Mouse (Mus musculus) kidney, embryonic 14.5 days (tissue): Measurements from ENCODE around the gene Fam243. TPM values are rescaled to one million over a fixed set of nuclear protein-coding genes. Genes with fewer than 3 reads are reported as not detected.

Experiments
- ATAC-seq: fragments of 200-750 bp; cut with Nextera tagmentation; 2 replicates; pipeline ENCODE4 v1.8.0; 2017; ENCODE audit warnings: moderate number of reproducible peaks, mild to moderate bottlenecking, moderate TSS enrichment, moderate library complexity; ENCODE audit not compliant: low FRiP score, low TSS enrichment
- H3K27ac ChIP-seq: fragments of 300-500 bp; sonication (generic); 2 replicates; pipeline ENCODE4 v1.5.1; 2014; ENCODE audit warnings: low read depth, mild to moderate bottlenecking, low read length, moderate library complexity, mixed read lengths
- H3K27me3 ChIP-seq: fragments of 300-500 bp; sonication (generic); 2 replicates; pipeline ENCODE4 v1.6.1; 2014; ENCODE audit warnings: mild to moderate bottlenecking, low read length; ENCODE audit not compliant: control insufficient read depth, insufficient read depth
- H3K36me3 ChIP-seq: fragments of 300-500 bp; sonication (generic); 2 replicates; pipeline ENCODE4 v1.6.1; 2014; ENCODE audit warnings: low read length, mixed read lengths; ENCODE audit not compliant: control insufficient read depth, insufficient read depth
- H3K4me1 ChIP-seq: fragments of 300-500 bp; sonication (generic); 2 replicates; pipeline ENCODE4 v1.6.1; 2014; ENCODE audit warnings: low read length, mixed read lengths; ENCODE audit not compliant: control insufficient read depth, insufficient read depth
- H3K4me2 ChIP-seq: fragments of 300-500 bp; sonication (generic); replicated peaks from 2 replicates; pipeline ENCODE4 v1.6.1; 2014; ENCODE audit warnings: low read depth, mild to moderate bottlenecking, low read length
- H3K4me3 ChIP-seq: fragments of 300-500 bp; sonication (generic); 2 replicates; pipeline ENCODE4 v1.5.1; 2014; ENCODE audit warnings: mild to moderate bottlenecking, low read length
- H3K9ac ChIP-seq: fragments of 300-500 bp; sonication (generic); 2 replicates; pipeline ENCODE4 v1.6.1; 2014; ENCODE audit warnings: low read depth, mild to moderate bottlenecking, low read length, moderate library complexity
- H3K9me3 ChIP-seq: fragments of 300-500 bp; sonication (generic); 2 replicates; pipeline ENCODE4 v1.6.1; 2016; ENCODE audit warnings: low read length; ENCODE audit not compliant: control insufficient read depth
- WGBS: fragments of 180-500 bp; shearing (Covaris S2); extraction: QIAGEN DNeasy Blood & Tissue Kit; methylation state at CpG from one replicate; pipeline ENCODE4 v1.1.7; 2014; 5-methylcytosine and 5-hydroxymethylcytosine counted together
- polyA plus RNA-seq: library from polyadenylated mRNA; unstranded; fragments of >200 nt; fragmentation: Nextera tagmentation; extraction: Ambion mirVana; gene quantifications from 2 replicates; pipeline ENCODE4 v1.2.1, GENCODE M21; 2014

The Fam243 gene
- 0.08 TPM in 1 of 2 replicates, not detected in the other for polyA plus RNA-seq

DNA sequence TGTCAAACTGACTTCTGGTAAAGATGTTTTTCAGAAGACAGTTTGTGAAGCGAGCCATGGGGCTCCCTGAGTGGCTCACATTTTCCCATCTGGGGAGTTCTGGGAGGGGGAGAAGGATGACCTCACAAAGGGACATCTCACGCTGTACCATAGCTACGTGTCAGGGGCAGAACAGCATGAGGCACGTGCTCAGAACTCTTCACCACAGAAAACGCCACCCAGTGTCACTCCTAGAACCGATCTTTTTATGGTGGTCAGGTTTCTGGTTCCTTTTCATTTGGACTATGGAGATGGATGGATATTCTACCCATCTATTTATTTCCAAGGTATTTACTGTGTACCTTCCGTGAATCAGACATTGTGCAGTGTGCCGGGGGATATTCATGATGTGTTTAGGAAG lies at the start of gene Fam243:
Gene Fam243 (minus strand): TSS at position 101 of the 400 bp plus-strand sequence.
- Histone ChIP-seq H3K9ac (no peak within 1 kb of the TSS), H3K36me3 (0 out of 2 replicates have a peak, but pooled peaks cover under 1% of the 10 kb centered on the region), H3K4me3 (no peak within 1 kb of the TSS), H3K4me2 (no peak within 1 kb of the TSS), H3K27me3 (no peaks in the 10 kb centered on the region), H3K4me1 (no peaks in the 10 kb centered on the region), H3K9me3 (no peaks in the 10 kb centered on the region), H3K27ac (no peak within 1 kb of the TSS)
- ATAC-seq, result no peak
- WGBS, result 88% methylated on average over 8 of the region's 8 CpGs

DNA sequence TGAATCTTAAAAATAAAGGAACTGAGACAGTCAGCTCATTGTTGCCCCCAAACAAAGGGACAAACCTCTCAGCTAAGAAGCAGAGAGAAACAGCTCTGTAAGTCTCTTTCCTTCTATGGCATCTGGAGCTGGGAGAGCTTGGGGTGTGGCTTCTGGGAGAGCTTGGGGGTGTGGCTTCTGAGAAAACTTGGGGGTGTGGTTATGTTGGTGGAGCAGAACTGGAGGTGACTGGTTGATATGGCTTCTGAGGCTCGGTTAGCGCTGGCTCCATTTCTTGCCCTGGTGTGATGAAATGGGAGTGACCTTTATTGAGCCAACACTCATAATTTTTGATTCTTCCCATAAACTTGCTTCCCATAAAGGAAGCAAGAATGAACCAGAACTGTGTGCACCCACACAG lies 48.0 kb upstream of the Fam243 start:
- Histone ChIP-seq H3K9me3 (no peaks in the 10 kb centered on the region), H3K9ac (no peak overlapping the region), H3K4me1 (no peaks in the 10 kb centered on the region), H3K27ac (no peak overlapping the region), H3K27me3 (no peaks in the 10 kb centered on the region), H3K4me3 (no peak overlapping the region), H3K4me2 (no peak overlapping the region), H3K36me3 (no peaks in the 10 kb centered on the region)
- WGBS, result 45% methylated on average over 2 of the region's 2 CpGs
- peak; percentile 69; the same call in 1 of the 2 replicates for ATAC-seq

DNA sequence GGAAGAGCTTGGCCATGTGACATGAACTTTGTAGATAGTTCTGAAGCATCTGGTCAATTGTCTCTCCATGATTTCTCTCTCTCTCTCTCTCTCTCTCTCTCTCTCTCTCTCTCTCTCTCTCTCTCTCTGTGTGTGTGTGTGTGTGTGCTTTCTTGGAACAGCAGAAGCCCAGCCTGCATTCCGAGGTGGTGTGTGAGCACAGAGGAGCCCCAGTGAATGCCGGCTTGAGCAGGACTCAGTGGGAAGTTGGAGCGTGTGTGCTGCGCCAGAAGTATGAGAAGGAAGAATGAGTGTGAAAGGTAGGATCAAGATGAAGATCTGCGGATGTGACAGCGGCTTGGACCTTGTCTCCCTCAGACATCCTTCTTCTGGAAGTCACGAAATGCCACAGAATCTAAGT lies 44.2 kb upstream of the Fam243 start:
- Histone ChIP-seq H3K9ac (no peak overlapping the region), H3K27me3 (no peaks in the 10 kb centered on the region), H3K4me1 (no peaks in the 10 kb centered on the region), H3K9me3 (no peaks in the 10 kb centered on the region), H3K36me3 (no peaks in the 10 kb centered on the region), H3K27ac (no peak overlapping the region), H3K4me2 (no peak overlapping the region), H3K4me3 (no peak overlapping the region)
- ATAC-seq, result no peak
- 75% methylated on average over 7 of the region's 7 CpGs for WGBS

DNA sequence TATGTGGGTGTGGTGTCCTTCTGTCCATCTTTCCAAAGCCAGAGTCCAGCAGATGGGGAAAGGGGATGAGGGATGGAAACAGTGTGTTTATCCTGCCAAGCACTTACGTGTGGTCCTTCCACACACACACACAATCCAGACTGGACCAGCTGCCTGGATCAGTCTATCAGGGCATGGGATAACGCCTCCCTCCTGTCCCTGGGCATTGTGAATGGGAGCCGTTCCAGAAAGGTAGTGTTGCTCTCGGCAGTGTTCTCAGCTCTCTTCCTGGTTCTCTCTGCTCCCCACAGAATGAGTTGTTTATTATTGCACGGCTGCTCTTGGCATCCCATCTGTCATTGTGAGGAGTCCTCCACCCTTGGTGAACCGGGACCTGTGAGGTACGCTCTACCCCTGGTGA lies 39.5 kb upstream of the Fam243 start:
- Histone ChIP-seq H3K36me3 (no peaks in the 10 kb centered on the region), H3K9me3 (no peaks in the 10 kb centered on the region), H3K4me2 (no peak overlapping the region), H3K4me3 (no peak overlapping the region), H3K9ac (no peak overlapping the region), H3K27me3 (no peaks in the 10 kb centered on the region), H3K4me1 (peaks cover 26% of the 10 kb centered on the region), H3K27ac (no peak overlapping the region)
- no peak for ATAC-seq
- 63% methylated on average over 7 of the region's 7 CpGs for WGBS

DNA sequence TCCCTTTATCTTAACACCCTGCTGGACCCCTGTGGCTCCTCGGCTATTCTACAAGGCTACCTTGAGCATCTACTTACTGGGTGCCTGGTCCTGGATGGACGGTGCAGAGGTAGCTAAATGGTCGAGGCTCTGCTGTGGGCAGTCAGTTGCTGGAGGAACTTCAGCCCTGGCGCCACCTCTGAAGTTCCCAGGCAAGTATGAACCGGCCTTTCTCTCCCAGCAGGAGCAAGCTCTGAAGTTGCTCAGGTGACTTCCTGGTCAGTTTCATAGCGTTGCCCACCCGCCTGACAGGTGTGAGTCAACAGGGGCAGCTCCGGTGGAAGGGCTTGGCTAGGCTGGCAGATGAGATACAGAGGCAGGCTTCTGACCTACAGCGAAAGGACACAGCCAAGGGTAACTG lies 38.0 kb upstream of the Fam243 start, which contains the start of gene Kcne1:
Gene Kcne1 (minus strand): TSS at position 240 of the 400 bp plus-strand sequence.
- Histone ChIP-seq H3K4me3 (no peak within 1 kb of the TSS), H3K9ac (no peak within 1 kb of the TSS), H3K36me3 (no peaks in the 10 kb centered on the region), H3K27me3 (no peaks in the 10 kb centered on the region), H3K27ac (no peak within 1 kb of the TSS), H3K4me1 (peaks cover 26% of the 10 kb centered on the region), H3K4me2 (peak within 1 kb of the TSS; percentile 17; the same call in 1 of the 2 replicates), H3K9me3 (no peaks in the 10 kb centered on the region)
- ATAC-seq, result peak; percentile 38; the same call in 1 of the 2 replicates
- WGBS, result 47% methylated on average over 9 of the region's 9 CpGs

DNA sequence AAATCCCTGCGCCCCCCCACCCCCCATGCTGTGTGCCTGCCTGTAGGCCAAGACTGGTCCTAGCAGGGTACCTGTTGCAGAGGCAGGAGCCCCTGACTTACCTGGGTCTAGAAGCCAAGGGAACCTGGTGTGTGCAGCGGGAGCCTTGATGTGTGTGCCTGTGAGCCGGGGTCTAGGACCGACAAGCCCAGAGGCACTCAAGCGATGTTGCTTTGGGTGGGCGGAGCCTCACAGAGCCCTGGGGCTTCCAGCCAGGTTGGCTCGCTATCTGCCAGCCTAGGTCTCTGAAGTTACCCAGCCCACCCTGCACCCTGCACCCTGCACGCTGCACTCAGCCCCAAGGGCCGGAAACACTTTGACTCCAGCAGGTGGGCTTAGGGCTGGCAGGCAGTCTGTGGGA lies 37.5 kb upstream of the Fam243 start:
- Histone ChIP-seq H3K27me3 (no peaks in the 10 kb centered on the region), H3K9ac (no peak overlapping the region), H3K9me3 (no peaks in the 10 kb centered on the region), H3K27ac (no peak overlapping the region), H3K36me3 (no peaks in the 10 kb centered on the region), H3K4me1 (peaks cover 26% of the 10 kb centered on the region), H3K4me3 (no peak overlapping the region), H3K4me2 (peak overlapping the region; percentile 17; the same call in 1 of the 2 replicates)
- WGBS, result 20% methylated on average over 9 of the region's 9 CpGs
- peak; percentile 60 for ATAC-seq

DNA sequence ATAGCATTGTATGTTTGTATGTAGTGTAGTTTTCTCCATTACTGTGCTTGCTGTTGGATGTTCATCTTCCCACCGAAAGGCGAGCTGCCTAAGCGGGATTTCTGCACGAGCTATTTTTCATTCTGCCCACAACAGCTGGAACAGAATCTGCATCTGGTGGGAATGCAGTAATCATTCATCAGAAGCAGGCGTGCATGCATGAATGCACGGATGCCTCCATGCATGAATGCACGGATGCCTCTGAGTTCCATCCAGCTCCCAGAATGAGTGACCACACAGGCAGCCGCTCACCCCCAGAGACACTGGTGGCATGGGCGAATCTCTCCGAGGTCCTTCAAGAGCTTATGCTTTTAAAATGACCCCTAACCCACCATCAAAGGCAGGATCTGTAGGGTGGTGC lies 36.3 kb upstream of the Fam243 start:
- no peak overlapping the region for H3K4me2 ChIP-seq

DNA sequence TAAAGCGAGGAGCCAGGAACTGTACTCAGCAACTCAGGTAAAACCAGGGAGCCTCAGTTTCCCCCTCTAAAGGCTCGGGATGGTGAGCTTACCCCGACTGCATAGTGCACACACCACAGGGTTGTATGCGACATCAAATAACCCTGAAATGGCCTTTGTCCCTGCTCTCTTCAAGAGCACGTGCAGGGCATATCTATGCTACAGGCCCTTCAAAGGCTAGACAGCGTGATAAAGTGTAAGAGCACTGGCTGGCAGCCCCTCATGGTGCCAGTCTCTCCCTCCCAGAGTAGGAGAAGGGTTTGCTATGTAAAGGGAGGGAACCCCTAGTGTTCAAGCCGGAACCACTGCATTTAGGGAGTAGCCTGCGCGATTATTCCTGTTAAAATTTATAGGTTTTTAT lies 35.8 kb upstream of the Fam243 start:
- Histone ChIP-seq H3K4me2 (no peak overlapping the region), H3K27me3 (no peaks in the 10 kb centered on the region), H3K36me3 (no peaks in the 10 kb centered on the region), H3K9me3 (no peaks in the 10 kb centered on the region), H3K27ac (no peak overlapping the region), H3K4me3 (no peak overlapping the region), H3K4me1 (peaks cover 26% of the 10 kb centered on the region), H3K9ac (no peak overlapping the region)
- WGBS, result 67% methylated on average over 9 of the region's 9 CpGs
- ATAC-seq, result no peak

More for the DNA sequence above, 36.3 kb upstream of the Fam243 start:
- H3K36me3 ChIP-seq, result no peaks in the 10 kb centered on the region
- H3K27ac ChIP-seq, result no peak overlapping the region
- 30% methylated on average over 10 of the region's 10 CpGs for whole genome bisulfite sequencing
- no peak overlapping the region for H3K9ac ChIP-seq
- no peaks in the 10 kb centered on the region for H3K9me3 ChIP-seq
- no peak overlapping the region for H3K4me3 ChIP-seq
- H3K4me1 ChIP-seq, result peaks cover 26% of the 10 kb centered on the region
- H3K27me3 ChIP-seq, result no peaks in the 10 kb centered on the region
- ATAC-seq, result peak; percentile 33; the same call in 1 of the 2 replicates

DNA sequence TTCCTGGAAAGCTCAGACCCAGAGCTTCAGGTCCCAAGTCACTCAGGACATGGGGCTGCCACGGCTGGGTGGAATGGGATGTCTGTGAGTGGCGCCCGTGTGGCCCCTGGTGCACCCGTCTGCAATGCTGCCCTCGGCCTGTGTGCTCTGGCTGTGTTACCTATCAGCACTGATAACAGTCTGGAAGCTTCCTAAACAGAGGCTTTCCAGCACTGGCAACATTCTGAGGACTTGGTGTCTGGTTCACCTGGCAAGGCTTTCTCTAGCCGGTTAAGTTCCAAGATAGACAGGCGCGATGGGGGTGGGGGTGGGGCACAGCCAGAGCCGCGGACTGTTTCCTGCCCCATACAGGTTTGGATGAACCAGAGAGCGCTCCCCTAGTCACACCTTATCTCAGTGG lies 34.7 kb upstream of the Fam243 start:
- Histone ChIP-seq H3K9ac (no peak overlapping the region), H3K4me1 (peaks cover 26% of the 10 kb centered on the region), H3K9me3 (no peaks in the 10 kb centered on the region), H3K4me2 (no peak overlapping the region), H3K27ac (no peak overlapping the region), H3K4me3 (no peak overlapping the region), H3K36me3 (no peaks in the 10 kb centered on the region), H3K27me3 (no peaks in the 10 kb centered on the region)
- ATAC-seq, result no peak
- WGBS, result 85% methylated on average over 11 of the region's 11 CpGs
